Mouse (Mus musculus) ovary, postnatal 14 days (tissue): ENCODE measurements around the gene Grifin.
A peak's percentile ranks its signal among the peaks of the same experiment; 100 is the strongest.

Experiments
- DNase-seq: peaks from one replicate; pipeline ENCODE4 v3.0.0; 2022; ENCODE audit warnings: low spot score

Grifin gene

GRCm38 (mm10) chr5:140564896-140565295 is at the start of gene Grifin:
Gene Grifin (minus strand): TSS chr5:140565071.
- DNase-seq, result no peak

GRCm38 (mm10) chr5:140614141-140614540 is 49.3 kb upstream of the Grifin start:
- no peak for DNase-seq

GRCm38 (mm10) chr5:140612191-140612590 is 47.3 kb upstream of the Grifin start:
- no peak for DNase-seq

GRCm38 (mm10) chr5:140611611-140612185 is 46.8 kb upstream of the Grifin start:
- DNase-seq, result no peak

- DNase-seq, result peak; percentile 74
These were observed 46.2 kb upstream of the Grifin start for GRCm38 (mm10) chr5:140611021-140611583.

- no peak for DNase-seq
These were observed 45.6 kb upstream of the Grifin start for GRCm38 (mm10) chr5:140610273-140611011.

GRCm38 (mm10) chr5:140609511-140610272 is 44.8 kb upstream of the Grifin start:
- DNase-seq, result no peak

- no peak for DNase-seq
These were observed 43.8 kb upstream of the Grifin start for GRCm38 (mm10) chr5:140608634-140609015.

- DNase-seq, result no peak
These were observed 43.2 kb upstream of the Grifin start for GRCm38 (mm10) chr5:140607836-140608633.

GRCm38 (mm10) chr5:140607001-140607835 is 42.3 kb upstream of the Grifin start, which contains the start of gene Lfng:
Gene Lfng (plus strand): TSS chr5:140607320.
- peak; percentile 79 for DNase-seq

- no peak for DNase-seq
These were observed 41.5 kb upstream of the Grifin start for GRCm38 (mm10) chr5:140606386-140606785.

GRCm38 (mm10) chr5:140605228-140605627 is 40.4 kb upstream of the Grifin start:
- DNase-seq, result no peak

GRCm38 (mm10) chr5:140604386-140604785 is 39.5 kb upstream of the Grifin start:
- DNase-seq, result no peak

GRCm38 (mm10) chr5:140602540-140602939 is 37.7 kb upstream of the Grifin start:
- DNase-seq, result no peak

- no peak for DNase-seq
These were observed 36.8 kb upstream of the Grifin start for GRCm38 (mm10) chr5:140601712-140602111.

GRCm38 (mm10) chr5:140599939-140600338 is 35.1 kb upstream of the Grifin start:
- no peak for DNase-seq

GRCm38 (mm10) chr5:140597787-140598186 is 32.9 kb upstream of the Grifin start:
- no peak for DNase-seq

GRCm38 (mm10) chr5:140596927-140597588 is 32.2 kb upstream of the Grifin start:
- DNase-seq, result no peak

GRCm38 (mm10) chr5:140596426-140596825 is 31.6 kb upstream of the Grifin start:
- no peak for DNase-seq

GRCm38 (mm10) chr5:140594846-140595245 is 30.0 kb upstream of the Grifin start:
- no peak for DNase-seq
